Mouse (Mus musculus) kidney, embryonic 16.5 days (tissue): ENCODE data around the gene Rnd1. TPM values are rescaled to one million over a fixed set of nuclear protein-coding genes. Genes with fewer than 3 reads are reported as not detected.

ENCODE experiments used
- ATAC-seq: fragments of 200-750 bp; cut with Nextera tagmentation; 2 replicates; pipeline ENCODE4 v1.8.0; 2017; ENCODE audit warnings: moderate TSS enrichment; ENCODE audit not compliant: low FRiP score, low TSS enrichment
- H3K27ac ChIP-seq: fragments of 300-500 bp; sonication (generic); 2 replicates; pipeline ENCODE4 v1.5.1; 2014; ENCODE audit warnings: low read length
- H3K27me3 ChIP-seq: fragments of 300-500 bp; sonication (generic); 2 replicates; pipeline ENCODE4 v1.6.1; 2014; ENCODE audit warnings: low read length, control low read depth, mixed read lengths; ENCODE audit not compliant: insufficient read depth
- H3K36me3 ChIP-seq: fragments of 300-500 bp; sonication (generic); 2 replicates; pipeline ENCODE4 v1.6.1; 2014; ENCODE audit warnings: low read length, control low read depth, mixed read lengths; ENCODE audit not compliant: insufficient read depth
- H3K4me1 ChIP-seq: fragments of 300-500 bp; sonication (generic); 2 replicates; pipeline ENCODE4 v1.6.1; 2014; ENCODE audit warnings: low read length, control low read depth, mixed read lengths; ENCODE audit not compliant: insufficient read depth
- H3K4me2 ChIP-seq: fragments of 300-500 bp; sonication (generic); replicated peaks from 2 replicates; pipeline ENCODE4 v1.6.1; 2014; ENCODE audit warnings: low read depth, low read length
- H3K4me3 ChIP-seq: fragments of 300-500 bp; sonication (generic); 2 replicates; pipeline ENCODE4 v1.5.1; 2014; ENCODE audit warnings: mild to moderate bottlenecking, low read length
- H3K9ac ChIP-seq: fragments of 300-500 bp; sonication (generic); replicated peaks from 2 replicates; pipeline ENCODE4 v1.6.1; 2014; ENCODE audit warnings: low read length
- H3K9me3 ChIP-seq: fragments of 300-500 bp; sonication (generic); 2 replicates; pipeline ENCODE4 v1.6.1; 2016; ENCODE audit warnings: low read length, control low read depth
- WGBS: fragments of 180-500 bp; shearing (Covaris S2); extraction: QIAGEN DNeasy Blood & Tissue Kit; methylation state at CpG from one replicate; pipeline ENCODE4 v1.1.7; 2014; 5-methylcytosine and 5-hydroxymethylcytosine counted together
- polyA plus RNA-seq: library from polyadenylated mRNA; unstranded; fragments of >200 nt; fragmentation: Nextera tagmentation; extraction: Ambion mirVana; gene quantifications from 2 replicates; pipeline ENCODE4 v1.2.1, GENCODE M21; 2015

Gene Rnd1
- polyA plus RNA-seq, 1 experiment from 2014 or later: 0.75 TPM

DNA sequence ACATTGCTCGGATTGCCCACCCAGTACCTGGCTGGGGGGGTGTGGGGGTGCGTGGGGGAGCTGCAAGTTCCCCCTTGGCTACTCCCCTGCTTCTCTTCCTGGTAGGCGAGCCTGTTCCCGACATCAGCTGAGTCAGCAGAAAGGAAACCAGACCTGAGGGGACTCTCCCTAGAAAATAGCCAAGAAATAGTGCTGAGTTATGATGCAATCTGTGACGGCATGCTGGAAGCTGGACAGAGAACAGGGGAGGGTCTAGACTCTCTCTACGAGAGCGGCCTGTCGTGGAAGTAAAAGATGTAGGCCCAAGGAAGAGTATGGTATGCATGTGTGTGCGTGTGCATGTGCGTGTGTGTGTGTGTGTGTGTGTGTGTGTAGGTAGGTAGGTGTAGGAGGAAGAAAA lies 5.9 kb upstream of the Rnd1 start:
- Histone ChIP-seq H3K4me3 (no peak overlapping the region), H3K4me1 (no peaks in the 10 kb centered on the region), H3K9ac (no peak overlapping the region), H3K36me3 (no peaks in the 10 kb centered on the region), H3K27ac (no peak overlapping the region), H3K9me3 (no peaks in the 10 kb centered on the region), H3K27me3 (0 out of 2 replicates have a peak, but pooled peaks cover 4% of the 10 kb centered on the region), H3K4me2 (no peak overlapping the region)
- no peak for ATAC-seq
- 47% methylated on average over 10 of the region's 10 CpGs for WGBS

DNA sequence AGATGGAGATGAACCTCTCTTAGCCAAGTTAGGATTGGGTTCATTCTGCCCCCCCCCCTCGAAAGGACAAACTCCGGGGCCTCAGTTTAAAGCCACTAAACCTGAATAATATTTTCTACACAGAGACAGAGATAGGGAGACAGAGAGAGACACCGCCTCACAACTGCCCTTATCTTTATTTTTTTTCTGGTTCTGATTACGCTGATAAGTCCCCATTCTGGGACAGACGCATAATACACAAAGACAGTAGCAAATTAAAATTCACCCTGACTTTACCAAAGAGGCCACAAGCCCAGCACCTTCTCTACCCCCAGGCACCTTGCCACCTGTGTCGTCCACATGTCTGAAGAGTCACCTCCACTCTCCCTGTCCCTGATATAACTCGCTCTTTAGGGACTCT lies 4.4 kb upstream of the Rnd1 start:
- 77% methylated on average over 7 of the region's 7 CpGs for WGBS
- Histone ChIP-seq H3K9me3 (no peaks in the 10 kb centered on the region), H3K9ac (no peak overlapping the region), H3K27me3 (peaks cover 8% of the 10 kb centered on the region), H3K27ac (no peak overlapping the region), H3K4me2 (no peak overlapping the region), H3K4me1 (peaks cover 6% of the 10 kb centered on the region), H3K4me3 (no peak overlapping the region), H3K36me3 (no peaks in the 10 kb centered on the region)
- no peak for ATAC-seq

DNA sequence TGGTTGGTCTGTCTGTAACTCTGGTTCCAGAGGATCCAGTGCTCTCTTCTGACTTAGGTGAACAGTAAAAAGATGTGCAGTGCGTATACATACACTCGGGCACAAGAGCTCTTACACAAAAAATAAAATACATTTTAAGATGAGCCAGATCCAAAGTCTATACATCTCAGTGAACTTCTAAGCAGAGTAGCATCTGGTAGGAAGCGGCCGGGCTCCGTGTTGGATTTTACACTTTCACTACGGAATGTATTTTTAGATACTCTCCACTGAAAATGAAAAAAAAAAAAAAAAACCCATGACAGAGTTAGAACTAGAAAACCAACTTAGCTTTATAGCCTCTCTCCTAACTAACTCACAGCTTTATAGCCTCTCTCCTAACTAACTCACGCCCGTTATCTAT lies 3.4 kb upstream of the Rnd1 start:
- ATAC-seq: no peak
- Histone ChIP-seq H3K4me2 (no peak overlapping the region), H3K9ac (no peak overlapping the region), H3K27me3 (peaks cover 18% of the 10 kb centered on the region), H3K4me1 (peaks cover 16% of the 10 kb centered on the region), H3K36me3 (no peaks in the 10 kb centered on the region), H3K4me3 (no peak overlapping the region), H3K9me3 (no peaks in the 10 kb centered on the region), H3K27ac (no peak overlapping the region)
- WGBS: 81% methylated on average over 8 of the region's 8 CpGs

DNA sequence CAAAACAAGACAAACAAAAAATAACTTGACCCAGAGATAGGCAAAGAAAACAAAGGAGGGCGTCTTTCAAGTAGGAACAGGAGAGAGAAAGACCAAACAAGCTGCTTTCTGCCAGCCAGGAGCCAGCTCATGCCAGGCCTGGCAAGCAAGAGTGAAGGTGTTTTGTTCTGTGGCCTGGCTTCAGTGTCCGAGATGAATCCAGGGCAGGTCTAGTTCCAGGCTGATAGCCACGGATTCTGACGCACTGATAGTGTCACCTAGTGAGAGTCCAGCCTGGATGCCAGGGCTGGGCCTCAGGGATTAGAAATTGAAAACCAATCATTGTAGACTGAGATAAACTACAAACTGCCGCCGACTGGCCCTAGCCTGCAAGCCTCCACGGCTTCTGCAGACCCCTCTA lies 716 bp upstream of the Rnd1 start:
- WGBS: 67% methylated on average over 7 of the region's 7 CpGs

DNA sequence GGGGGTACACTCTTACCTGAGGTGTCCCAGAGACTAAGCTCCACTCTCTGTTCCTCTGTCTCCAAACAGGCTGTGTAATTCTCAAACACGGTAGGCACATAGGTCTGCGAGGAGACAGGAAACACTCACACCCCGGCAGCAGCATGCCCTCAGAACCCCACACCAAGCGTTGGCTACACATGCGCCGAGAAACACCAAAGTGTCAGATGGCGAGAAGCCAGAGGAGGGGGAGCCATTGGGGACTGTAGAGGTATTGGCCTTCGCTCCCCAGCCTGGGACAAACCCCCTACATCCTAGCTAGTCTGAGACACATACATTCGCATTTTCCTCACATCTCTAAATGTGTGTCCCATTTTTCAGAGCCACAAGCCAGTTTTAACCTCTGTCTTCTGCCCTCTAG lies 790 bp downstream of the Rnd1 start:
- H3K27ac ChIP-seq: no peak overlapping the region
- H3K4me2 ChIP-seq: peak overlapping the region; percentile 82
- no peak overlapping the region for H3K9ac ChIP-seq
- 2% methylated on average over 9 of the region's 9 CpGs for WGBS
- H3K4me3 ChIP-seq: peak overlapping the region; percentile 47
- H3K27me3 ChIP-seq: peaks cover 39% of the 10 kb centered on the region
- ATAC-seq: no peak
- H3K36me3 ChIP-seq: no peaks in the 10 kb centered on the region
- H3K9me3 ChIP-seq: no peaks in the 10 kb centered on the region
- H3K4me1 ChIP-seq: peaks cover 30% of the 10 kb centered on the region

More for the DNA sequence above, 716 bp upstream of the Rnd1 start:
- Histone ChIP-seq H3K9ac (no peak overlapping the region), H3K27ac (no peak overlapping the region), H3K4me1 (peaks cover 30% of the 10 kb centered on the region), H3K9me3 (no peaks in the 10 kb centered on the region), H3K4me2 (peak overlapping the region; percentile 82; the same call in 1 of the 2 replicates), H3K27me3 (peaks cover 39% of the 10 kb centered on the region), H3K4me3 (no peak overlapping the region), H3K36me3 (no peaks in the 10 kb centered on the region)
- no peak for ATAC-seq

- H3K27ac ChIP-seq: no peak overlapping the region
- no peaks in the 10 kb centered on the region for H3K36me3 ChIP-seq
- WGBS: 4% methylated on average over 14 of the region's 14 CpGs
- peak overlapping the region; percentile 47 for H3K4me3 ChIP-seq
- peaks cover 30% of the 10 kb centered on the region for H3K4me1 ChIP-seq
- H3K4me2 ChIP-seq: peak overlapping the region; percentile 82
- H3K9me3 ChIP-seq: no peaks in the 10 kb centered on the region
- peak overlapping the region; percentile 41; the same call in 1 of the 2 replicates for H3K9ac ChIP-seq
- H3K27me3 ChIP-seq: peaks cover 39% of the 10 kb centered on the region
- ATAC-seq: no peak
Measured at GRCm38 (mm10) chr15:98675634-98676250, 1.5 kb downstream of the Rnd1 start.

DNA sequence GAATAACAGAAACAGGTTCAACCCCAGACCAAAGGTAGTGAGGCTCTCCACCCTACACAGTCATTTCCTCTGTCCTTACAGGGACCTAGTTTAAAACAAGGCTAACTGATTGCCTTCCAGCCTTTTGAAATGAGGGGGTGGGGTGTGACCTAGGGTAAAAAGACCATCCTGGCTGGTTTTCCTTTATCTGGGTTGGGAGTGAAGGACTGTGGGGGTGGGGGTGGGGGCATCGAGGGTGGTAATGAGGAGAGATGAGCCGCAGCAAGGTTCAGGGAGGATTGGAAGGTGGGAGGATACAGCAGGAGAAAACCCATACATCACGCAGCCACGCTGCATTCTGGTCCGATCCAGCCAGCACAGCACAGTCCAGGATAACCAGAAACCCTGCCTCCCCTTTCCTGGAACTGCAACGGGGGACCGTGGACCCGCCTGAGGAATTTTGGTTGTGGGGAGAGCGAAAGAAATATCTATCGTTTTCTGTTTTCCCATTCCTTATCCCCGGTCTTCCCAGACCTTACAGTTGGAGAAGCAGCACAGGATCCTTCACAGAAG lies 2.2 kb downstream of the Rnd1 start:
- Histone ChIP-seq H3K36me3 (no peaks in the 10 kb centered on the region), H3K27ac (no peak overlapping the region), H3K27me3 (peaks cover 39% of the 10 kb centered on the region), H3K4me1 (peaks cover 30% of the 10 kb centered on the region), H3K9me3 (no peaks in the 10 kb centered on the region), H3K9ac (peak overlapping the region; percentile 26; the same call in 1 of the 2 replicates), H3K4me3 (peak overlapping the region; percentile 27), H3K4me2 (peak overlapping the region; percentile 82)
- ATAC-seq: no peak
- 6% methylated on average over 11 of the region's 11 CpGs for WGBS

DNA sequence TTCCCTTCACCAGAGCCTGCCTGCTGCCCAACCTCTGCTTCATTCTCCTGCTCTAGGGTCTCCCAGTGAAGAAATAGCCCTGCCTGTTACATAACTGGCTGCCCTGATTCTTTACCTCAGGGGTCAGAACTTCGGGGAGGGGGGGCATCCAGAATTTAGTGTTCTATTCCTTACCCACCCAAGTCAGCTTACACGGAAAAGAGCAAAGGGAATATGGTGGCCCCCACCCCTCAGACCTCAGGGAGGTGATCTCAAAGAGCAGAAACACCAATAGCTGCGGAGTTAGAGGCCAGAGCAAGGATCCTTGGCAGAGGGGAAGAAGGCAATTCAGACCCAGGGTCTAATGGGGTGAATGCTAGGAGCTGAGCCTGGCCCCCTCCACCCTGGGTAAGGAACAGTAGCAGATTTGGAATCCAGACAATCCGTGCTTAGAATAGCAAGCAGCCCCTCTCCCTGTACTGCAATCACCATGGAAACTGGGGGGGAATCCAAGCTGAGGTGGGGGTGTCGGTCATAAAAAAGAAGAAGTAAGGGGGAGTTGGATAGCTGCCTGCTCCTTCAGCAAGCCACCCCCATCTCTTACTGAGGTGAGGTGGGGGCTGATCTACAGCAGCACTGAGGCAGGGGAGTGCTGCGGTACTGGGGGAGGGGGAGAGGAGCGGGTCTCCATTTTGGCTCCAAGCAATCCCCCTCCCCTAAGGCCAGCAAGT lies 2.8 kb downstream of the Rnd1 start:
- no peak for ATAC-seq

DNA sequence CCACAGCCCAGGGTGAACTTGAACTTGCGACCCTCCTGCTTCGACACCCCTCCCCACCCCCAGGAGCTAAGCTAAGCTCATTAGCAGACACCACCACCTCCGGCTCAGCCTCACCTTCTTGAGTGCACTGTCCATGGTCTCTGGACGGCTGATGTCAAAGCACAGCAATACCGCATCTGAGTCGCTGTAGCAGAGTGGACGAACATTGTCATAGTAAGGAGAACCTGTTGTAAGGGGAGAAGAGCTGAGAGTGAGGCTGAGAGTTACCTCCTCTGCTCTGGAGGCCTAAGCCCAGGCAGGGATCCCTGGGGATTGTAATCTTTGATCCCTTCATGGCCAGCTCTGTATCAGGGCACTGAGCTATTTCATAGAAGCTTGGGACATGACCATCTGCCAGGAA lies 3.5 kb downstream of the Rnd1 start:
- H3K4me2 ChIP-seq: no peak overlapping the region
- no peak for ATAC-seq
- H3K4me3 ChIP-seq: no peak overlapping the region
- H3K36me3 ChIP-seq: no peaks in the 10 kb centered on the region
- peaks cover 30% of the 10 kb centered on the region for H3K4me1 ChIP-seq
- no peaks in the 10 kb centered on the region for H3K9me3 ChIP-seq
- peaks cover 38% of the 10 kb centered on the region for H3K27me3 ChIP-seq
- no peak overlapping the region for H3K27ac ChIP-seq
- WGBS: 79% methylated on average over 7 of the region's 7 CpGs
- H3K9ac ChIP-seq: no peak overlapping the region

More for the DNA sequence above, 2.8 kb downstream of the Rnd1 start:
- Histone ChIP-seq H3K27ac (no peak overlapping the region), H3K36me3 (no peaks in the 10 kb centered on the region), H3K27me3 (peaks cover 39% of the 10 kb centered on the region), H3K9ac (0 out of 2 replicates have a peak overlapping the region, but pooled peaks have one; percentile 26), H3K4me3 (no peak overlapping the region; the same call in 1 of the 2 replicates), H3K4me2 (peak overlapping the region; percentile 82), H3K9me3 (no peaks in the 10 kb centered on the region), H3K4me1 (peaks cover 30% of the 10 kb centered on the region)
- WGBS: 12% methylated on average over 7 of the region's 7 CpGs

DNA sequence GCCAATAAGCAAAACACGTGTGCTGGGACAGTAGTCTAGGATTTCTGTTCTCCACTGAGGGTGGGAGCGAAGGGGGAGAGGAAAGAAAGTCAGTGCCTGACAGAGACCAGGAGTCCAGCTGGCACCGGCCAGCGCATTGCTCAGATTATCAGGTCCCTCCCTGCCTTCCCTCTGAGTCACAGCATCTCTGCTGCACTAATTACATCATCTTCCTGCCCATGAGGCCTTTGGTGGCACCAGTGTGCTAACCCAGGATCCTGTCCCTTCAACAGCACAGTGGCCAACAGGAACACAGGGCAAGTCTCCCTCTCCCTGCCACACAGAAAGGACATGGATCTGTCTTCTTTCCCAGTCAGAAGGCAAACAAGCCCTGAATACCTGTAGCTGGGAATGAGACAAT lies 4.7 kb downstream of the Rnd1 start:
- no peak overlapping the region for H3K9ac ChIP-seq
- no peaks in the 10 kb centered on the region for H3K9me3 ChIP-seq
- H3K4me3 ChIP-seq: no peak overlapping the region
- H3K27me3 ChIP-seq: peaks cover 35% of the 10 kb centered on the region
- H3K36me3 ChIP-seq: no peaks in the 10 kb centered on the region
- H3K27ac ChIP-seq: no peak overlapping the region
- ATAC-seq: no peak
- WGBS: 82% methylated on average over 4 of the region's 4 CpGs
- no peak overlapping the region for H3K4me2 ChIP-seq
- H3K4me1 ChIP-seq: peaks cover 30% of the 10 kb centered on the region
